ENCODE assay signal across 19 mouse cellular contexts in the genomic region with DNA sequence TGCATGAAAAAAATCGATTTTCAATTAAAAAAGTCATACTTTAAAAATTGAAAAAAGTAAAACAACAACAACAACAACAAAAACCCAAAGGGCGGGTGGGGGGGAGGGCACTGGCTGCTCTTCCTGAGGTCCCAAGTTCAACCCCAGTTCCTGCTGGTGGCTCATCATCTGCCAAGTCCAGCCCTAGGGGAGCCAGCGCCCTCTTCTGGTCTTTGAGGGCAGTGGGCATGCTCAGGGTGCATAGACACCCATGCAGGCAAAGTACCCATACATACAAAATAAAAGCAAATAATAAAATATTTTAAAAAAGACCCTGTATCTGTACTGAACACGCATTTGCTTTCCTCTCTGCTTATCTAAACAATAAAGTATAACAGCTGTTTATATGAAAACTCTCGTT. TPM values are rescaled to one million over a fixed set of nuclear protein-coding genes. Genes with fewer than 3 reads are reported as not detected.
"Had no signal": no experiment of that assay in that cellular context is flagged by ENCODE, and none has a peak within 500 bp of the region (broad histone marks: within the 10 kb centered on the region; RNA-seq: fewer than 3 reads in every experiment).

No protein-coding gene starts in this region.

- H3K27ac ChIP-seq: intestine, embryonic 15.5 days; left cerebral cortex, adult 2 months; limb, embryonic 15.5 days; liver, embryonic 12.5 days; lung, embryonic 15.5 days; midbrain, embryonic 10.5 days; neural tube, embryonic 15.5 days had no signal

- H3K9me3 ChIP-seq: intestine, embryonic 15.5 days; limb, embryonic 15.5 days; liver, embryonic 12.5 days; lung, embryonic 15.5 days; midbrain, embryonic 10.5 days; neural tube, embryonic 15.5 days had no signal

- H3K27me3 ChIP-seq: intestine, embryonic 15.5 days; limb, embryonic 15.5 days; liver, embryonic 12.5 days; lung, embryonic 15.5 days; neural tube, embryonic 15.5 days had no signal

- H3K4me1 ChIP-seq: intestine, embryonic 15.5 days; limb, embryonic 15.5 days; liver, embryonic 12.5 days; lung, embryonic 15.5 days; neural tube, embryonic 15.5 days had no signal

- H3K4me2 ChIP-seq: intestine, embryonic 15.5 days; limb, embryonic 15.5 days; liver, embryonic 12.5 days; lung, embryonic 15.5 days; neural tube, embryonic 15.5 days had no signal

- H3K4me3 ChIP-seq: intestine, embryonic 15.5 days; left cerebral cortex, adult 2 months; limb, embryonic 15.5 days; liver, embryonic 12.5 days; lung, embryonic 15.5 days; midbrain, embryonic 10.5 days; myocyte; neural tube, embryonic 15.5 days had no signal

- DNase-seq: kidney, adult 8-10 months; kidney, postnatal 36 days; midbrain, embryonic 14.5 days; right cerebral cortex, adult 18-20 months; right cerebral cortex, postnatal 25 days; spleen, adult 18-20 months; thymus, postnatal 36 days had no signal

- H3K9ac ChIP-seq: intestine, embryonic 15.5 days; limb, embryonic 15.5 days; liver, embryonic 12.5 days; lung, embryonic 15.5 days; neural tube, embryonic 15.5 days had no signal

- H3K36me3 ChIP-seq: intestine, embryonic 15.5 days; limb, embryonic 15.5 days; liver, embryonic 12.5 days; lung, embryonic 15.5 days; midbrain, embryonic 10.5 days; neural tube, embryonic 15.5 days had no signal

- ATAC-seq: intestine, embryonic 15.5 days; liver, embryonic 12.5 days had no signal

RNA-seq across cellular contexts. Expression of gene Themis3, which starts 10.5 kb away (rescaled TPM):
- polyA plus RNA-seq: limb, embryonic 11.5 days; liver, embryonic 12.5 days; liver, embryonic 16.5 days; midbrain, embryonic 10.5 days; midbrain, embryonic 14.5 days; myocyte; neural tube, embryonic 11.5 days; neural tube, embryonic 15.5 days; thymus, postnatal 0 days had no signal
